Mouse (Mus musculus) gastrocnemius, postnatal 10 days (tissue): ENCODE measurements around the gene Endou. TPM values are rescaled to one million over a fixed set of nuclear protein-coding genes. Genes with fewer than 3 reads are reported as not detected.

ENCODE experiments used
- DNase-seq: peaks from one replicate; pipeline ENCODE4 v3.0.0; 2021; ENCODE audit warnings: mixed read lengths
- long read RNA-seq, 2 experiments: library from polyadenylated mRNA; stranded (forward); transcript quantifications; one replicate each; pipeline ENCODE4 v2.0.0; 2021
- total RNA-seq, 2 experiments: library from RNA; stranded (reverse); gene quantifications; 2 replicates each; pipeline ENCODE4 v1.2.3; 2021

The Endou gene
- total RNA-seq: under 1 TPM; 0.56 to 0.82 TPM
- long read RNA-seq, experiment 1: 0 reads
- long read RNA-seq, experiment 2: 0 reads

GRCm38 (mm10) chr15:97731111-97731510 lies at the start of gene Endou:
Endou (minus strand) TSS chr15:97731339.
- no peak for DNase-seq

- DNase-seq: no peak
Measured at GRCm38 (mm10) chr15:97780611-97781031, 49.5 kb upstream of the Endou start.

GRCm38 (mm10) chr15:97779576-97779975 lies 48.4 kb upstream of the Endou start:
- DNase-seq: no peak

- no peak for DNase-seq
Measured at GRCm38 (mm10) chr15:97778311-97779098, 47.4 kb upstream of the Endou start, which contains the start of gene Slc48a1. Slc48a1 (plus strand) TSS chr15:97778520.

- DNase-seq: no peak
Measured at GRCm38 (mm10) chr15:97776919-97777318, 45.8 kb upstream of the Endou start.

- DNase-seq: peak; percentile 77
Measured at GRCm38 (mm10) chr15:97776514-97776913, 45.4 kb upstream of the Endou start.

- DNase-seq: no peak
Measured at GRCm38 (mm10) chr15:97773961-97774370, 42.8 kb upstream of the Endou start.

- DNase-seq: peak; percentile 69
Measured at GRCm38 (mm10) chr15:97773108-97773507, 42.0 kb upstream of the Endou start.

- no peak for DNase-seq
Measured at GRCm38 (mm10) chr15:97770280-97770679, 39.1 kb upstream of the Endou start.

GRCm38 (mm10) chr15:97768192-97768591 lies 37.1 kb upstream of the Endou start:
- DNase-seq: no peak

GRCm38 (mm10) chr15:97767280-97768186 lies 36.4 kb upstream of the Endou start, which contains the start of gene Rapgef3:
Rapgef3 (minus strand) TSS chr15:97767972.
- DNase-seq: peak; percentile 79

GRCm38 (mm10) chr15:97766594-97767279 lies 35.6 kb upstream of the Endou start:
- no peak for DNase-seq

- DNase-seq: no peak
Measured at GRCm38 (mm10) chr15:97766194-97766593, 35.1 kb upstream of the Endou start.

GRCm38 (mm10) chr15:97765090-97765794 lies 34.1 kb upstream of the Endou start:
- no peak for DNase-seq

- DNase-seq: no peak
Measured at GRCm38 (mm10) chr15:97764532-97764931, 33.4 kb upstream of the Endou start.

- DNase-seq: no peak
Measured at GRCm38 (mm10) chr15:97763256-97764049, 32.3 kb upstream of the Endou start.

- DNase-seq: no peak
Measured at GRCm38 (mm10) chr15:97762733-97763132, 31.6 kb upstream of the Endou start.

- DNase-seq: no peak
Measured at GRCm38 (mm10) chr15:97761438-97761837, 30.3 kb upstream of the Endou start.

- no peak for DNase-seq
Measured at GRCm38 (mm10) chr15:97760952-97761351, 29.8 kb upstream of the Endou start.

GRCm38 (mm10) chr15:97760006-97760405 lies 28.9 kb upstream of the Endou start:
- no peak for DNase-seq

- DNase-seq: no peak
Measured at GRCm38 (mm10) chr15:97755361-97755760, 24.2 kb upstream of the Endou start.
